Mouse (Mus musculus): Measurements from ENCODE around the gene Klkb1. TPM values are rescaled to one million over a fixed set of nuclear protein-coding genes. Genes with fewer than 3 reads are reported as not detected.
A peak's percentile ranks its signal among the peaks of the same experiment; 100 is the strongest.

Gene Klkb1
- polyA plus RNA-seq (2012; rRNA removed): 0.85 and 1.1 TPM in 2 replicates

DNA sequence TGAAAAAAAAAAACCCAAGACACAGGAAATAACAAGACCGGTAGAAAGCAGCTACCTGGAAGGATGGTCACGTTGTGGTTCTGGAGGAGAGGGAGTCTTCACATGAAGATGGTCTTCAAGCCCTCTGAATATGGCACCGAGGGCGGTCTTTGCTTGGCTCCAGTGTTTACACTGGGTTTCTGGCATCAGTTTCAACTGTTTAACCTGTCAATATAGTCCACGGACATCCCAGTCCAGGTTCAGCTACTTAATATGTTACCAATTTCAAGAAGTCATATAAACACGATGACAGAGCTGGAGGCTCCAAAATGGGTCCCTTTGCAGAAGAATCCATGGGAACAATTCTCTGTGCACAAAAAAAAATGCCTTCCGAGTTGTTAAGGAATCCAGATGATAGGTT is at the start of gene Klkb1:
Klkb1 (minus strand) TSS at position 173 of the 400 bp plus-strand sequence.
- Histone ChIP-seq H3K36me3 (ENCODE audit: control insufficient read depth, insufficient read depth, low read length) (no peaks in the 10 kb centered on the region), H3K27ac (ENCODE audit: control insufficient read depth, insufficient read depth, low read depth, low read length) (no peak within 1 kb of the TSS), H3K4me1 (ENCODE audit: control insufficient read depth, insufficient read depth, low read length) (no peaks in the 10 kb centered on the region), H3K27me3 (ENCODE audit: control insufficient read depth, insufficient read depth, low read length) (no peaks in the 10 kb centered on the region), H3K4me3 (ENCODE audit: control insufficient read depth, low read depth, low read length) (no peak within 1 kb of the TSS)
- no peak for TF ChIP-seq CTCF (IDR thresholded peaks at IDR 0.05; ENCODE audit: control insufficient read depth, insufficient read depth, insufficient replicate concordance, low read depth, low read length)
- no peak for TF ChIP-seq POLR2A (IDR thresholded peaks at IDR 0.05; ENCODE audit: control insufficient read depth, low read depth, low read length)

DNA sequence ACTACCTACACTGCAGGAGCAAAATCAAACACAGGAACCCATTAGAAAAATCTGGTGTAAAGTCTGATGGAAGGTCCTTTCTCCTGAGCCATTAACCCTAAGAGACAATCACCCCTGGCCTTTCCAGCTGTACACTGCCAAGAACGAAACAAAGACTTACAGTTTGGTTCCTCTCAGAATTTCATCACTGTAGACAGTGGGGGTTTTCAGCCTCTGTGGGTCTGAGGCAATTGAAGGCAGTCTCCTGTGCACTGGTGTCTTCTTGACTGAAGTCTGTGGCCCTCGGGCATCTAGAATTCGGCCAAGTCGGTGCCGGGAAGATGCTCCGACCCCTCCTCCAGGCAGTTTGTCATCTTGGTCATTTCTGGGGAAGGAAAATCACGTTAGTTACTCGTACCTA is 49.6 kb upstream of the Klkb1 start:
- Histone ChIP-seq H3K4me3 (ENCODE audit: control insufficient read depth, low read depth, low read length) (no peak overlapping the region), H3K27ac (ENCODE audit: control insufficient read depth, insufficient read depth, low read depth, low read length) (no peak overlapping the region), H3K36me3 (ENCODE audit: control insufficient read depth, insufficient read depth, low read length) (no peaks in the 10 kb centered on the region), H3K4me1 (ENCODE audit: control insufficient read depth, insufficient read depth, low read length) (no peaks in the 10 kb centered on the region), H3K27me3 (ENCODE audit: control insufficient read depth, insufficient read depth, low read length) (no peaks in the 10 kb centered on the region)
- TF ChIP-seq CTCF (IDR thresholded peaks at IDR 0.05; ENCODE audit: control insufficient read depth, insufficient read depth, insufficient replicate concordance, low read depth, low read length) (no peak), POLR2A (IDR thresholded peaks at IDR 0.05; ENCODE audit: control insufficient read depth, low read depth, low read length) (no peak)

DNA sequence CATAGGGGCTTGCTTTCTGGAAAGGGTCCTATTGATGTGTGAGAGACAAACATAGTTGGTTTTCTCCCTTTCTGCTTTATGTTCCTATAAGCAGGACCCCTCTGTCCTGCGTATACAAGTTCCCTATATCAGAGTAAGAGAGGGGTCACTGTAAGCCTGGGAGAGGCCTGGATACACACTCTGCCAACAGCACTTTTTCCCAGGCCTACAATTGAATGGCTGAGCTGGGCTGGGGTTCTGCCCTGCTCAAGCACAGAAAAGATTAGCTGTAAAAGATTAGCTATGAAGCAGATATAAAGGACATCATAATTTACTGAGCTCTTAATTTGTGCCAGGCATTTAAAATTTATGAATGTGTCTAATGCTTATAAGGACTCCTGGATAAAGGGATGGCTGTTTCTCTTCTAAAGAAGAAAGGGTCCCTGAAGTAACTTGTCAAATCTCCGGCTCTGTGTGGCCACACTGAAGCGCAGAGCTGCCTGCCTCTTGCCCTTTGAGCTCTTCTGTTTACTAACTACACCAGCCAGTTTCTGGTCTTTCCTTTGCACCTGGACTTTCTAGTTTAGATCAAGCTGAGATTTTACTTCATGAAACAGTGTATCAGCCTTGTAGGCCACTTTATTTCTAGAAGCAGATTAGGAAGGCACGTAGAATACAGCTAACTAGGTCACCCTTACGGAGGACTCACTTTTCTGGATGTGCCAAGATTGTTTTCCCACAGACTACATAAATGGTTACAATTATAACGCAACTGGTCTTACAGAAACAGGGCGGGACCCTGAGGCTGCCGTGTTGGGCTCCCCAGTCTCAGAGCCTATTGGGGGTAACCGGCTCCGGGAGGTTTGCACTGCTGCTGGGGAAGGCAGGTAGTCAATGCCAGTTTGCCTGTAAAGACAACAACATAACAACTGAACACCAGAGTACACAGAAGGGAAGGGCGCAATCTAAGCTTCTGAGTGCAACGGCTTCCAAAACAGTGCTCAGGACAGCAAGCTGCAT is 47.3 kb upstream of the Klkb1 start:
- Histone ChIP-seq H3K4me3 (ENCODE audit: control insufficient read depth, low read depth, low read length) (no peak overlapping the region), H3K27me3 (ENCODE audit: control insufficient read depth, insufficient read depth, low read length) (no peaks in the 10 kb centered on the region), H3K27ac (ENCODE audit: control insufficient read depth, insufficient read depth, low read depth, low read length) (no peak overlapping the region), H3K36me3 (ENCODE audit: control insufficient read depth, insufficient read depth, low read length) (no peaks in the 10 kb centered on the region), H3K4me1 (ENCODE audit: control insufficient read depth, insufficient read depth, low read length) (no peaks in the 10 kb centered on the region)
- TF ChIP-seq POLR2A (IDR thresholded peaks at IDR 0.05; ENCODE audit: control insufficient read depth, low read depth, low read length) (no peak), CTCF (IDR thresholded peaks at IDR 0.05; ENCODE audit: control insufficient read depth, insufficient read depth, insufficient replicate concordance, low read depth, low read length) (no peak)

DNA sequence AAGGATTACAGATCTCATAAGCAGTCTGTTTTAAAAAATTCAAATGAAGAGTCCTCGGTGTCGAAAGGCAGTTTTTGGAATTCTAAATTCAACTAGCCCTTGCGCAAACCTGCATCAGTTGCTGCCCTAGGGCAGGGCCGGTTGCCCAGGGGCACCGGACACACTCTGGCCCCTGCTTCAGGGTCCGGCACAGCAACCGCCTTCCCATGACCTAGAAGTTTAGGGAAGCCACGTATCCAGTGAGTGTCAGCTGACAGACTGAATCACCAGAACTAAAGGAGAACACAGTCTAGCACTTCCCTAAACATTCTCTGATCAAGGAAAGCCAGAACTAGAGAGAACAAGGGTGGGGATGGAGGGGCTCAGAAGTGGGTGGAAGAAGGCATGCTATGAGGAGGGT is 38.8 kb upstream of the Klkb1 start:
- Histone ChIP-seq H3K4me3 (ENCODE audit: control insufficient read depth, low read depth, low read length) (peak overlapping the region; percentile 67), H3K27ac (ENCODE audit: control insufficient read depth, insufficient read depth, low read depth, low read length) (0 out of 2 replicates have a peak overlapping the region, but pooled peaks have one; percentile 10), H3K36me3 (ENCODE audit: control insufficient read depth, insufficient read depth, low read length) (no peaks in the 10 kb centered on the region), H3K4me1 (ENCODE audit: control insufficient read depth, insufficient read depth, low read length) (peaks cover 9% of the 10 kb centered on the region), H3K27me3 (ENCODE audit: control insufficient read depth, insufficient read depth, low read length) (no peaks in the 10 kb centered on the region; the same call in 1 of the 2 replicates)
- TF ChIP-seq POLR2A (IDR thresholded peaks at IDR 0.05; ENCODE audit: control insufficient read depth, low read depth, low read length): no peak
- TF ChIP-seq CTCF (IDR thresholded peaks at IDR 0.05; ENCODE audit: control insufficient read depth, insufficient read depth, insufficient replicate concordance, low read depth, low read length): no peak

DNA sequence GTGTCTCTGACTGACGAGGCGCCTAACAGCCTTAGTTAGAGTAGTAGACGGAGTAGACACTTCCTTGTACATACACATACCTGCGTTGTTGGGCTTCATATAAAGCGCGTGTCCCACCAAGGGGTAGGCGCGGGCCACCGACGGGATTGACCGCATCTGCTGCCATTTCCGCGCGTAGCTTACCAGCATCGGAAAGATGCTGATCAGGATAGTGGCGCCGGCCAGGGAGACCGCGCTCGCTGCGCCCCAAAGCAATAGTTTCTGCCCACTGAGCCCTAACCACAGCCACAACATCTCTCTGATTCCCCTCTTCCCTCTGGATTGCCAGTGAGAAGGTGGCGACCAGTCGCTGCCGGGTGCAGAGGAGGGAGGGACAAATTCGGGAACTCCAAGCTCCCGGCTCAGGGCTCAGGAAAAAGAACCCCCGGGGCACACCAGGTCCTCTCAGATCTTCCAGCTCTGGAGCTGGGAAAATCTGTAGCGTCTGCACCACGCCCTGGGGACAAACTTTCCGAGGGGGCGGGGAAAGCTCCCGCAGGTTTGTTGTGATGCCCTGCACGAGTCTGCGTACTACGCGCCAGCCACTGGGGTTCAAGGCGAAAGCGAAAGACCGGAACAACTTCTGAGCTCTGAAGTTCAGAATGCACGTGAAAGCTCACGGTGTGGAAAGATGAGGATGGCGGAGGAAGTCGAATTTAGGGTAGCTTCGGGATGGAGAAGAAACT is 38.2 kb upstream of the Klkb1 start, which contains the start of gene Cyp4v3:
Cyp4v3 (minus strand) TSS at position 532 of the 725 bp plus-strand sequence.
- peaks cover 9% of the 10 kb centered on the region for H3K4me1 ChIP-seq (ENCODE audit: control insufficient read depth, insufficient read depth, low read length)
- H3K27ac ChIP-seq (ENCODE audit: control insufficient read depth, insufficient read depth, low read depth, low read length): 0 out of 2 replicates have a peak within 1 kb of the TSS, but pooled peaks have one; percentile 10
- TF ChIP-seq POLR2A (IDR thresholded peaks at IDR 0.05; ENCODE audit: control insufficient read depth, low read depth, low read length) (peak; percentile 26; the same call in 1 of the 2 replicates), CTCF (IDR thresholded peaks at IDR 0.05; ENCODE audit: control insufficient read depth, insufficient read depth, insufficient replicate concordance, low read depth, low read length) (no peak)
- H3K27me3 ChIP-seq (ENCODE audit: control insufficient read depth, insufficient read depth, low read length): no peaks in the 10 kb centered on the region; the same call in 1 of the 2 replicates
- H3K4me3 ChIP-seq (ENCODE audit: control insufficient read depth, low read depth, low read length): peak within 1 kb of the TSS; percentile 67
- H3K36me3 ChIP-seq (ENCODE audit: control insufficient read depth, insufficient read depth, low read length): no peaks in the 10 kb centered on the region

DNA sequence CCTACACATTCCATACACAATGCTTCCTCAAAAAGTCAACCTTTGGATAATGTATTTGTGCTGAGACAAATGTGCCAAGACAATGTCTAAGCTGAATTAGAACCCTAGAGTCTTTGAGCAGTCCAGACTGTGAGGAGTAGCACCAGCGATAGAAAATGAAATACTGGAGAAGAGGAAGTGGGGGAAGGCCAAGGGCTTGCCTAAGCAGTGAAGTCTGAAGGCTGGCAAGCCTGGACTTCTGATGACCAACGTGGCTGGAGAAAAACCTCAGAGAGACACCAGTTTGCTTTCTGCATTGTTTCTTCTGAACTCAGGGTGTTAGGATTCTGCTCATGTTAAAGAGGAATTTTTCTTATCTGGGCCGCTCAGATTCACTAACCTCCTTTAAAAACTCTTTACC is 36.2 kb upstream of the Klkb1 start:
- Histone ChIP-seq H3K4me1 (ENCODE audit: control insufficient read depth, insufficient read depth, low read length) (peaks cover 9% of the 10 kb centered on the region), H3K27me3 (ENCODE audit: control insufficient read depth, insufficient read depth, low read length) (no peaks in the 10 kb centered on the region; the same call in 1 of the 2 replicates), H3K27ac (ENCODE audit: control insufficient read depth, insufficient read depth, low read depth, low read length) (no peak overlapping the region), H3K36me3 (ENCODE audit: control insufficient read depth, insufficient read depth, low read length) (no peaks in the 10 kb centered on the region), H3K4me3 (ENCODE audit: control insufficient read depth, low read depth, low read length) (no peak overlapping the region)
- TF ChIP-seq POLR2A (IDR thresholded peaks at IDR 0.05; ENCODE audit: control insufficient read depth, low read depth, low read length) (no peak), CTCF (IDR thresholded peaks at IDR 0.05; ENCODE audit: control insufficient read depth, insufficient read depth, insufficient replicate concordance, low read depth, low read length) (no peak)

Measured in testis, adult 2 months (tissue).